Mouse (Mus musculus): ENCODE data around the gene Txlng. TPM values are rescaled to one million over a fixed set of nuclear protein-coding genes. Genes with fewer than 3 reads are reported as not detected.
A peak's percentile ranks its signal among the peaks of the same experiment; 100 is the strongest.

Gene Txlng
- polyA plus RNA-seq, 1 experiment from 2014 or later, result 6.2 TPM

GRCm38 (mm10) chrX:162736140-162736659, 93.1 kb downstream of the Txlng start:
- Histone ChIP-seq H3K36me3 (ENCODE audit: inconsistent target) (no peaks in the 10 kb centered on the region), H3K27ac (peak overlapping the region; percentile 49; the same call in 1 of the 2 replicates), H3K4me3 (ENCODE audit: inconsistent target) (peak overlapping the region; percentile 33; the same call in 1 of the 2 replicates), H3K79me2 (ENCODE audit: inconsistent target) (no peaks in the 10 kb centered on the region)
- WGBS (ENCODE audit: missing documents), result 45% methylated on average over 9 of the region's 9 CpGs

GRCm38 (mm10) chrX:162734997-162735929, 94.0 kb downstream of the Txlng start:
- Histone ChIP-seq H3K36me3 (ENCODE audit: inconsistent target) (no peaks in the 10 kb centered on the region), H3K27ac (peak overlapping the region; percentile 49), H3K4me3 (ENCODE audit: inconsistent target) (peak overlapping the region; percentile 33), H3K79me2 (ENCODE audit: inconsistent target) (no peaks in the 10 kb centered on the region)
- 27% methylated on average over 25 of the region's 25 CpGs for WGBS (ENCODE audit: missing documents)

- Histone ChIP-seq H3K79me2 (ENCODE audit: inconsistent target) (no peaks in the 10 kb centered on the region), H3K36me3 (ENCODE audit: inconsistent target) (no peaks in the 10 kb centered on the region), H3K4me3 (ENCODE audit: inconsistent target) (no peak overlapping the region), H3K27ac (no peak overlapping the region)
- 91% methylated on average over 3 of the region's 4 CpGs for WGBS (ENCODE audit: missing documents)
Measured at GRCm38 (mm10) chrX:162730031-162730430, 99.2 kb downstream of the Txlng start.

Other genes starting within 250 kb of the Txlng start
- 14.1 to 27.1 TPM (median 23.9 TPM) in 3 replicates for gene Reps2, start 185.8 kb downstream of the Txlng start, polyA plus RNA-seq (2018)
- gene Rbbp7, start 69.1 kb downstream of the Txlng start, polyA plus RNA-seq (2018), result 61.1 to 131 TPM (median 79.3 TPM) in 3 replicates
- 59.8 to 63.5 TPM (median 60.5 TPM) in 3 replicates for gene Syap1, start 59.0 kb upstream of the Txlng start, polyA plus RNA-seq (2018)
- 46.0 to 55.3 TPM (median 47.7 TPM) in 3 replicates for gene Ctps2, start 71.8 kb upstream of the Txlng start, polyA plus RNA-seq (2018)
- not detected in 3 replicates for gene S100g, start 135.1 kb upstream of the Txlng start, polyA plus RNA-seq (2018)